Mouse (Mus musculus): Measurements from ENCODE around the gene Eprs. TPM values are rescaled to one million over a fixed set of nuclear protein-coding genes. Genes with fewer than 3 reads are reported as not detected.

Gene Eprs
- polyA plus RNA-seq, 1 experiment from 2014 or later: 43.2 TPM

DNA sequence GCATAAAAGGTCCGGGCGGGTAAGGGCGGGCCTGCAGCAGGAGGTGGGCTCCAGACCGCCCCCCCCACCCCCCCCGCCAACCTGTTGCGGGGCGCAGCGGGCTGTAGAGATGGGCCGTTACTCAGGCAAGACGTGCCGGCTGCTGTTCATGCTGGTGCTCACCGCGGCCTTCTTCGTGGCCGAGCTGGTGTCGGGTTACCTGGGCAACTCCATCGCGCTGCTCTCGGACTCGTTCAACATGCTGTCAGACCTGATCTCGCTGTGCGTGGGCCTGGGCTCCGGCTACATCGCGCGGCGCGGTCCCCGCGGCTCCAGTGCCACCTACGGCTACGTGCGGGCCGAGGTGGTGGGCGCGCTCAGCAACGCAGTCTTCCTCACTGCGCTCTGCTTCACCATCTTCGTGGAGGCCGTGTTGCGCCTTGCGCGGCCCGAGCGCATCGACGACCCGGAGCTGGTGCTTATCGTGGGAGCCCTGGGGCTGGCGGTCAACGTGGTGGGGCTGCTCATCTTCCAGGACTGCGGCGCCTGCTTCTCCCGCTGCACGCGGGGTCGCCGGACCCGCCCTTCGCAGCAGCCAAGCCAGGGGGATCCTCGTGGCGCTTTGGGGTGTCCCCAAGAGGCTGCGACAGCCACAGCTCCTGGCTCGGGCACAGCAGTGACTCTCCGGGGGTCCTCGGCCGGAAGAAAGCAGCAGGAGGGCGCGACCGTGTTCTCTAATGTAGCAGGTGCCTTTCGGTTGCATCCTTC lies 92.3 kb downstream of the Eprs start:
- peak overlapping the region; percentile 86 for H3K4me2 ChIP-seq (replicated peaks; ENCODE audit: low read depth)
- no peaks in the 10 kb centered on the region; the same call in 1 of the 2 replicates for H3K4me1 ChIP-seq (replicated peaks; ENCODE audit: control insufficient read depth, insufficient read depth, low read length)
- no peaks in the 10 kb centered on the region for H3K36me3 ChIP-seq (ENCODE audit: control insufficient read depth, insufficient read depth)
- peak overlapping the region; percentile 60 for H3K9ac ChIP-seq (ENCODE audit: low read depth, low read length)
- peak; percentile 39; the same call in 1 of the 2 replicates for ATAC-seq
- H3K4me3 ChIP-seq (ENCODE audit: low read depth, low read length): peak overlapping the region; percentile 58
- peak overlapping the region; percentile 85 for H3K27ac ChIP-seq (ENCODE audit: low read depth, low read length)
- H3K9me3 ChIP-seq (ENCODE audit: control insufficient read depth): no peaks in the 10 kb centered on the region
- peaks cover 8% of the 10 kb centered on the region; the same call in 1 of the 2 replicates for H3K27me3 ChIP-seq (replicated peaks; ENCODE audit: control insufficient read depth, insufficient read depth, low read length)
- TF ChIP-seq CTCF (IDR thresholded peaks at IDR 0.05; ENCODE audit: low read depth): no peak
- WGBS: under 1% methylated on average over 71 of the region's 71 CpGs

DNA sequence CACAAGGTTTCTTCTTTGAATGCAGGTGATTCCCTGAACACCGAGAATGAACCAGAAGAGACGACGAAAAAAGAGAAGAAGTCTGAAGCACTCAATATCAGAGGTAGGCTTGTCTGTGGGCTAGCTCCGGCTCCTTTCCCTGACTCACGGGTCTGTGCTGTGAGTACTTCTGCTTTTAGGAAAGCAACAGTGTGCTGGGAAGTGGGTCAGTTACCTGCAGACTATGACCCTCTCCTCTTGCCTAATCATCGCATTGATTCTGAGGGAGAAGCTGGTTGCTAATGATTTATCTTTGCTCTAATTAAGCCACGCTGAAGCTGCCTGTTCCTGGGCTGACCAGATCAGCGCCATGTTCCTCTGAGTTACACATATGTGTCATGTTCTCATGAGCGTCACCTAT lies 93.5 kb downstream of the Eprs start:
- H3K4me2 ChIP-seq (replicated peaks; ENCODE audit: low read depth): peak overlapping the region; percentile 86
- H3K4me1 ChIP-seq (replicated peaks; ENCODE audit: control insufficient read depth, insufficient read depth, low read length): no peaks in the 10 kb centered on the region; the same call in 1 of the 2 replicates
- H3K9ac ChIP-seq (ENCODE audit: low read depth, low read length): no peak overlapping the region; the same call in 1 of the 2 replicates
- H3K4me3 ChIP-seq (ENCODE audit: low read depth, low read length): peak overlapping the region; percentile 58
- 70% methylated on average over 9 of the region's 9 CpGs for WGBS
- no peak for TF ChIP-seq CTCF (IDR thresholded peaks at IDR 0.05; ENCODE audit: low read depth)
- no peaks in the 10 kb centered on the region for H3K36me3 ChIP-seq (ENCODE audit: control insufficient read depth, insufficient read depth)
- peak overlapping the region; percentile 36; the same call in 1 of the 2 replicates for H3K27ac ChIP-seq (ENCODE audit: low read depth, low read length)
- H3K9me3 ChIP-seq (ENCODE audit: control insufficient read depth): no peaks in the 10 kb centered on the region
- peaks cover 8% of the 10 kb centered on the region; the same call in 1 of the 2 replicates for H3K27me3 ChIP-seq (replicated peaks; ENCODE audit: control insufficient read depth, insufficient read depth, low read length)
- ATAC-seq: 0 out of 2 replicates have a peak, but pooled peaks have one; percentile 7

DNA sequence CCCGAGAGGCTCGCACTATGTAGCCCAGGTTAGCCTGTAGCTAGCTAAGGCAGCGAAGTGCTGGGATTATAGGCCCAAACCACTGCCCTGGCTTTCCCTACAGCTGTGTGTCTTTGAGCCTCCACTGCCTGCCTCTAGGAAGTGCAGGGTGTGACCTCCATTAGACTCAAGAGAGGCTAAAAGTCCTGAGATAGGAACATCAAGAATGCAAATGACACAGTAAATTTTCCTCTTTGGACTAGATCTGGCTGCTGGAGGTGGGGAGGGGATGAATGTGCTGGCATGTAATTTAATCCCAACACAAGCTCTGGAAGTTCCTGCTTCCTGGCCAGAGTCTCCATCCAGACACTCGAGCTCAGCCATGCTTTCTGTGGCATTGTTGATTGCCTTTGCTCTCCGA lies 97.3 kb downstream of the Eprs start:
- no peaks in the 10 kb centered on the region; the same call in 1 of the 2 replicates for H3K4me1 ChIP-seq (replicated peaks; ENCODE audit: control insufficient read depth, insufficient read depth, low read length)
- no peak overlapping the region for H3K4me3 ChIP-seq (ENCODE audit: low read depth, low read length)
- TF ChIP-seq CTCF (IDR thresholded peaks at IDR 0.05; ENCODE audit: low read depth): no peak
- H3K27ac ChIP-seq (ENCODE audit: low read depth, low read length): no peak overlapping the region
- no peak overlapping the region for H3K4me2 ChIP-seq (replicated peaks; ENCODE audit: low read depth)
- no peak overlapping the region for H3K9ac ChIP-seq (ENCODE audit: low read depth, low read length)
- peaks cover 4% of the 10 kb centered on the region; the same call in 1 of the 2 replicates for H3K36me3 ChIP-seq (ENCODE audit: control insufficient read depth, insufficient read depth)
- 80% methylated on average over 5 of the region's 5 CpGs for WGBS
- no peak for ATAC-seq
- H3K9me3 ChIP-seq (ENCODE audit: control insufficient read depth): no peaks in the 10 kb centered on the region
- H3K27me3 ChIP-seq (replicated peaks; ENCODE audit: control insufficient read depth, insufficient read depth, low read length): peaks cover 8% of the 10 kb centered on the region; the same call in 1 of the 2 replicates

DNA sequence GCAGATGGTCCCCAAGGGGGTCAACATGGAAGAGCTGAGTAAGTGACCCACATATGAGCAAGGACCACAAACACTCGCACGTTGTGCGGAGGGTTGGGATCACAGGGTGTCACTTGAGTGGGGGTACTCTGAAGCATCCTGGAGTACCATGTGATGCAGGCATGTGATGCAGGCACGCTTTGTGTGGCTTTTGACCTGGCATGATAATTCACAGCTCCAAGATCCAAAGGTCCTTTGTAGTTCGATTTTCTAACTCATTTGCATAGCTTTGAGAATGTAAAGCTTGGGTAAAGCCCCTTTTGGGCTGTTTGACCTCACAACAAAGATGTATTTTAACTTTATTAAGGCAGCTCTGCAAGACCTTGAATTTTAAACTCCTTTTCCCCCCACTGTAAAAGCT lies 100.0 kb downstream of the Eprs start:
- Histone ChIP-seq H3K27me3 (replicated peaks; ENCODE audit: control insufficient read depth, insufficient read depth, low read length) (no peaks in the 10 kb centered on the region), H3K36me3 (ENCODE audit: control insufficient read depth, insufficient read depth) (peaks cover 4% of the 10 kb centered on the region; the same call in 1 of the 2 replicates), H3K4me1 (replicated peaks; ENCODE audit: control insufficient read depth, insufficient read depth, low read length) (no peaks in the 10 kb centered on the region), H3K4me3 (ENCODE audit: low read depth, low read length) (no peak overlapping the region), H3K27ac (ENCODE audit: low read depth, low read length) (no peak overlapping the region), H3K4me2 (replicated peaks; ENCODE audit: low read depth) (no peak overlapping the region), H3K9ac (ENCODE audit: low read depth, low read length) (no peak overlapping the region), H3K9me3 (ENCODE audit: control insufficient read depth) (no peaks in the 10 kb centered on the region)
- peak; percentile 53 for ATAC-seq
- WGBS: 53% methylated on average over 5 of the region's 5 CpGs
- TF ChIP-seq CTCF (IDR thresholded peaks at IDR 0.05; ENCODE audit: low read depth): no peak

DNA sequence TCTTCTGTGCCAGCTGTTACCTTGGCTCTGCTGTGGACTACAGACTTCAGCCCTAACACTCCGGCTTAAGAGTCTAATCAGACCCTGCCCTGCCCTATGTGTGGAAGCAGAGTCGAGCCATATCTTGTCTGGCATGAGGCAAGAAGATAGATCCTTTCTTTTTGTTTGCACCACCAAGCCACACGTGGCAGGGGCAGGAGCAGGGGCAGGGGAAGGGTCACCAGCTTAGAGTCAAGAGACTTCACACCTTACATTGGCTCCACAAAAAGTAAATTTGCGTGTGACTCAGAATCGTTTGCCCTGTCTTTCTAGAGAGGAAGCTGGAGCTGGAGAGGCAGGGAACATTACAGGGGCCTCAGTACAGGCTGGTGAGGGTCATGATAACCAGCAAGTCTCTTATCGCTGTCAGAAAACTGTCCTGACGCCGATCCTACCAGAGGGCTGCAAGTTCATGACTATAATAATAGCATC lies 106.7 kb downstream of the Eprs start:
- 42% methylated on average over 8 of the region's 8 CpGs for WGBS
- no peak for TF ChIP-seq CTCF (IDR thresholded peaks at IDR 0.05; ENCODE audit: low read depth)
- H3K9ac ChIP-seq (ENCODE audit: low read depth, low read length): no peak overlapping the region
- H3K27ac ChIP-seq (ENCODE audit: low read depth, low read length): peak overlapping the region; percentile 69
- H3K36me3 ChIP-seq (ENCODE audit: control insufficient read depth, insufficient read depth): no peaks in the 10 kb centered on the region; the same call in 1 of the 2 replicates
- no peak overlapping the region; the same call in 1 of the 2 replicates for H3K4me2 ChIP-seq (replicated peaks; ENCODE audit: low read depth)
- no peak overlapping the region for H3K4me3 ChIP-seq (ENCODE audit: low read depth, low read length)
- peak; percentile 93 for ATAC-seq
- no peaks in the 10 kb centered on the region for H3K27me3 ChIP-seq (replicated peaks; ENCODE audit: control insufficient read depth, insufficient read depth, low read length)
- no peaks in the 10 kb centered on the region for H3K9me3 ChIP-seq (ENCODE audit: control insufficient read depth)
- H3K4me1 ChIP-seq (replicated peaks; ENCODE audit: control insufficient read depth, insufficient read depth, low read length): no peaks in the 10 kb centered on the region

DNA sequence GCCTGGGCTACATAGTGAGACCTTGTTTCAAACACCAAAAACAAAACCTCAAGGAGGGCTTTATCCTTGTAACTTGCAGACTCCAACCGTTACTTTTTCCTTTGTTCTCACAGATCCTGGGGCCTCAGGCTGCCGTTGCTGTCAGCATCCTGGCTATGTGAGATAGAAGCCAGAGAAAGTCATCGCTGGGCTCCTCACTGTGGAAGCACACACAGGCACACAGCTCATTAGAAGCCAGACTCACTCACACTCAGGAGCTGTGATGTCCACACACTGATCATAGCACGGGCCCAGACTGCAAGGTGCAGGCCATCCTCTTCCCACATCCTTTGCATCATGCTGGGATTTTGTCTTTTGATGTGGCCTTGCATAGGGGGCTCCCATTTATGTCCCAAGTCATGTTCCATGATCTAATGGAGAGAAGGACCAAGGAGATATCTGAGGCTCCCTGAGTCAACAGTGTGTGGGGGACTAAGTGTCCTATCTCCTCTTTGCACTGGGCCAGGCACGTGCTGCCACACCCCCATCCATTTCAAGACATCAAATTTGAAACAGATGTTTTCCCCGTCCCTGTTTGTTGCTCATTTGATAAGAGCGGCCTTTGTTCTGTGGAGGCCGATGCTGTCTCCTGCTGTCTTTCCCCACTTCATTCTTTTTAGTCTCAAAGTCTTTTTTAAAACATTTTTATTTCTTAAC lies 109.3 kb downstream of the Eprs start:
- no peaks in the 10 kb centered on the region for H3K27me3 ChIP-seq (replicated peaks; ENCODE audit: control insufficient read depth, insufficient read depth, low read length)
- 58% methylated on average over 8 of the region's 8 CpGs for WGBS
- no peaks in the 10 kb centered on the region for H3K9me3 ChIP-seq (ENCODE audit: control insufficient read depth)
- H3K4me1 ChIP-seq (replicated peaks; ENCODE audit: control insufficient read depth, insufficient read depth, low read length): no peaks in the 10 kb centered on the region
- no peaks in the 10 kb centered on the region for H3K36me3 ChIP-seq (ENCODE audit: control insufficient read depth, insufficient read depth)
- H3K4me3 ChIP-seq (ENCODE audit: low read depth, low read length): no peak overlapping the region
- no peak overlapping the region for H3K4me2 ChIP-seq (replicated peaks; ENCODE audit: low read depth)
- H3K27ac ChIP-seq (ENCODE audit: low read depth, low read length): no peak overlapping the region
- TF ChIP-seq CTCF (IDR thresholded peaks at IDR 0.05; ENCODE audit: low read depth): no peak
- H3K9ac ChIP-seq (ENCODE audit: low read depth, low read length): no peak overlapping the region
- no peak for ATAC-seq
